Mouse (Mus musculus) activated CD4-positive, CD25-positive, alpha-beta regulatory T cell, adult 4 months (primary cell): Measurements from ENCODE around the gene Sfxn4. TPM values are rescaled to one million over a fixed set of nuclear protein-coding genes. Genes with fewer than 3 reads are reported as not detected.
A peak's percentile ranks its signal among the peaks of the same experiment; 100 is the strongest.
"Not testable (repeated sequence)": the region's sequence is repeated elsewhere in the genome, so short reads cannot be mapped to it uniquely, and the experiment has no call there.

Experiments
- ATAC-seq: one replicate; pipeline ENCODE4 v1.8.0; 2017
- polyA plus RNA-seq, 2 experiments: library from polyadenylated mRNA; unstranded; fragments of 100-300 nt; shearing (Covaris generic); gene quantifications; one replicate each; pipeline ENCODE4 v1.2.1; 2017

The Sfxn4 gene
- 1 to 10 TPM; 2.5 to 2.9 TPM for polyA plus RNA-seq

GRCm38 (mm10) chr19:60860868-60861700 lies at the start of gene Sfxn4:
Gene Sfxn4, minus strand, starts transcription at chr19:60861479.
- peak; percentile 100 for ATAC-seq

GRCm38 (mm10) chr19:60910304-60910703 lies 49.0 kb upstream of the Sfxn4 start:
- no peak for ATAC-seq

GRCm38 (mm10) chr19:60905477-60905876 lies 44.2 kb upstream of the Sfxn4 start:
- ATAC-seq: no peak

- no peak for ATAC-seq
Observed at GRCm38 (mm10) chr19:60903971-60904370, 42.7 kb upstream of the Sfxn4 start.

- no peak for ATAC-seq
Observed at GRCm38 (mm10) chr19:60903139-60903538, 41.9 kb upstream of the Sfxn4 start.

GRCm38 (mm10) chr19:60895251-60895880 lies 34.1 kb upstream of the Sfxn4 start:
- peak; percentile 60 for ATAC-seq

GRCm38 (mm10) chr19:60891934-60892547 lies 30.8 kb upstream of the Sfxn4 start:
- peak; percentile 13 for ATAC-seq

- ATAC-seq: no peak
Observed at GRCm38 (mm10) chr19:60891123-60891470, 29.8 kb upstream of the Sfxn4 start.

- no peak for ATAC-seq
Observed at GRCm38 (mm10) chr19:60890391-60891122, 29.3 kb upstream of the Sfxn4 start.

GRCm38 (mm10) chr19:60889714-60890315 lies 28.5 kb upstream of the Sfxn4 start, which contains the start of gene Grk5:
Gene Grk5, plus strand, starts transcription at chr19:60889749.
- peak; percentile 93 for ATAC-seq

GRCm38 (mm10) chr19:60889101-60889713 lies 27.9 kb upstream of the Sfxn4 start:
- no peak for ATAC-seq

GRCm38 (mm10) chr19:60887637-60888036 lies 26.4 kb upstream of the Sfxn4 start:
- ATAC-seq: no peak

GRCm38 (mm10) chr19:60883129-60883528 lies 21.9 kb upstream of the Sfxn4 start:
- ATAC-seq: no peak

- peak; percentile 99 for ATAC-seq
Observed at GRCm38 (mm10) chr19:60874064-60874694, 12.9 kb upstream of the Sfxn4 start, which contains the start of gene Prdx3. Gene Prdx3, minus strand, starts transcription at chr19:60874556.

GRCm38 (mm10) chr19:60873501-60873900 lies 12.2 kb upstream of the Sfxn4 start:
- no peak for ATAC-seq

- ATAC-seq: no peak
Observed at GRCm38 (mm10) chr19:60872272-60872671, 11.0 kb upstream of the Sfxn4 start.

- ATAC-seq: no peak
Observed at GRCm38 (mm10) chr19:60871366-60871765, 10.1 kb upstream of the Sfxn4 start.

GRCm38 (mm10) chr19:60870489-60870888 lies 9.2 kb upstream of the Sfxn4 start:
- no peak for ATAC-seq

GRCm38 (mm10) chr19:60866169-60866568 lies 4.9 kb upstream of the Sfxn4 start:
- not testable (repeated sequence) for ATAC-seq

- no peak for ATAC-seq
Observed at GRCm38 (mm10) chr19:60845731-60846130, 15.5 kb downstream of the Sfxn4 start.

GRCm38 (mm10) chr19:60843324-60843723 lies 18.0 kb downstream of the Sfxn4 start:
- ATAC-seq: no peak
